Mouse (Mus musculus) megakaryocyte, embryonic 14.5 days (primary cell): ENCODE data around the gene Lrig3. TPM values are rescaled to one million over a fixed set of nuclear protein-coding genes. Genes with fewer than 3 reads are reported as not detected.

ENCODE experiments used
- H3K27me3 ChIP-seq: replicated peaks from 2 replicates; pipeline ENCODE3; 2012; ENCODE audit warnings: inconsistent platforms
- H3K36me3 ChIP-seq: replicated peaks from 2 replicates; pipeline ENCODE3; 2012; ENCODE audit warnings: low read length, inconsistent platforms, mixed read lengths
- H3K4me1 ChIP-seq: 2 replicates; pipeline ENCODE4 v1.6.1; 2012; ENCODE audit warnings: inconsistent platforms
- H3K4me3 ChIP-seq: replicated peaks from 2 replicates; pipeline ENCODE3; 2012; ENCODE audit warnings: moderate library complexity, mild to moderate bottlenecking, inconsistent platforms
- H3K9me3 ChIP-seq: 2 replicates; pipeline ENCODE4 v1.6.1; 2012; ENCODE audit warnings: inconsistent platforms
- FLI1 ChIP-seq: IDR thresholded peaks from 2 replicates; pipeline ENCODE4 v1.6.1; 2012; ENCODE audit warnings: low read length, inconsistent platforms, mixed read lengths
- GATA1 ChIP-seq: IDR thresholded peaks from 3 replicates; pipeline ENCODE4 v1.6.1; 2012; ENCODE audit warnings: mixed read lengths, low read length, inconsistent platforms, borderline replicate concordance
- polyA plus RNA-seq: library from polyadenylated mRNA; stranded (reverse); fragments of >175 nt; gene quantifications from 2 replicates; pipeline ENCODE4 v1.2.3, GENCODE M21; 2012; ENCODE audit warnings: low replicate concordance; ENCODE audit not compliant: insufficient read depth

The Lrig3 gene
- polyA plus RNA-seq, 1 experiment: not detected

DNA sequence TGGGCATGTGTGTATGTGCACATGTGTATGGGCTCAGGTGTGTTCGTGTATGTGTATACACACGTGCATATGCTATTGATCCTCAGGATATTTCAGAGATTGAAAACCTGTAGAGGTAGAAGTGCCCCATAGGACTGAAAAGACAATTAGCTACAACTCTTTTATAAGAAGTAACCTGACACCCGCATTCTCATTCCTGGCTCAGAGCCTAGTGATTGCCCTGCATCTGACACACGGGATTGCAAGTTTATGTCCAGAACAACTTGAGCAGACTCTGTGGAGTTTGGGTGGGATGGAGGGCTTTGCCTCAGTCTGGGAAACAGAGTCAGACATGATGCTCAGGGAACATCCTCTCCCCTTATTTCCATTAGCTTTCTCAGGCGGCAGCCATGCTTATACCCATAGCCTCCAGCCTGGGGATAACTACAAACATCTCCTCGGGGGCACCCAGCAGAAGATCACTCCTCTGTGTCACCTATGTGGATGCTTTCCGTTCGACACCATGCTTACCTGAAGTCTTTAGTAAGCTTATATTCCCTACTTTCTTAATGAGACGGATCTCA is 18.6 kb downstream of the Lrig3 start:
- H3K4me1 ChIP-seq: no peaks in the 10 kb centered on the region
- TF ChIP-seq FLI1: no peak
- no peak for TF ChIP-seq GATA1
- H3K27me3 ChIP-seq: no peaks in the 10 kb centered on the region
- H3K36me3 ChIP-seq: no peaks in the 10 kb centered on the region
- peaks cover 64% of the 10 kb centered on the region for H3K9me3 ChIP-seq
- peak overlapping the region; percentile 65 for H3K4me3 ChIP-seq

DNA sequence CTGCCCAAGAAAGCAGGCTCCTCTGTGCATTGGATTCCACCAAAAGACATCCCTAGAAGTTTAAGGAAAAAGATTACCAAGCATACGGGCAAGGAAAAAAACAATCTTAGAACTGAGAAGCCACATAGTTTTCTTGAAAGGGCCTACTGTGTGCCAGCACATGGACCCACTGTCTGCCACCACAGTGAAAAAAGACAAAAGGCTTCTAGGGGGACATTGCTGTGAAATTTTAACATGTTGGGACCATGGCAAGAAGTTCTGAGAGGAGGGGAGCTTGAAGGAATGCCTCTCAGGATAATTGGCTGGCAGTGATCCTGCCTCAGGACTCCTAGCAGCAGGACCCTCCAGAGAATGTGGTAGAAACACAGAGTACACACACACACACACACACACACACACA is 19.8 kb downstream of the Lrig3 start:
- no peaks in the 10 kb centered on the region for H3K4me1 ChIP-seq
- H3K9me3 ChIP-seq: peaks cover 66% of the 10 kb centered on the region
- H3K4me3 ChIP-seq: no peak overlapping the region
- TF ChIP-seq FLI1: no peak
- no peak for TF ChIP-seq GATA1
- H3K36me3 ChIP-seq: no peaks in the 10 kb centered on the region
- H3K27me3 ChIP-seq: no peaks in the 10 kb centered on the region

DNA sequence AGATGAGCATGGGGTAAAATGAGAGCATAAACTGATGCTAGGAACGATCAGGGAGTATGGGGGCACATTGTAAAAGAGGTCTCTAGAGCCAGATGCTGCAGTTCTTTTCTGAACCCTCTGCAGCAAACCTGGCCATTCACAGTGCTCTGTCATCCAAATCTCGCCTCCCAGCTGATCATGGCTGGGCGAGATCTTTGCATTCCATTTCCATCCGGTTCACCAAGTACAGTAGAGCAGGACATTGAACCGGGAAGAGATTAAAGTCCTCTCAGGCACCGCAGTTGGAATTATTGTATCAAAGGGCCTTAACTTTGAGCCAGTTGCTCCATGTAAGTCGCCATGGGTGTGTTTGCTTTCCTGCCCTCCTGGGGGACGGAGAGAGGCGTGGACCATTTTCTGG is 20.5 kb downstream of the Lrig3 start:
- no peaks in the 10 kb centered on the region for H3K27me3 ChIP-seq
- H3K4me3 ChIP-seq: no peak overlapping the region
- peaks cover 61% of the 10 kb centered on the region for H3K9me3 ChIP-seq
- H3K4me1 ChIP-seq: no peaks in the 10 kb centered on the region
- TF ChIP-seq FLI1 (no peak), GATA1 (no peak)
- no peaks in the 10 kb centered on the region for H3K36me3 ChIP-seq

DNA sequence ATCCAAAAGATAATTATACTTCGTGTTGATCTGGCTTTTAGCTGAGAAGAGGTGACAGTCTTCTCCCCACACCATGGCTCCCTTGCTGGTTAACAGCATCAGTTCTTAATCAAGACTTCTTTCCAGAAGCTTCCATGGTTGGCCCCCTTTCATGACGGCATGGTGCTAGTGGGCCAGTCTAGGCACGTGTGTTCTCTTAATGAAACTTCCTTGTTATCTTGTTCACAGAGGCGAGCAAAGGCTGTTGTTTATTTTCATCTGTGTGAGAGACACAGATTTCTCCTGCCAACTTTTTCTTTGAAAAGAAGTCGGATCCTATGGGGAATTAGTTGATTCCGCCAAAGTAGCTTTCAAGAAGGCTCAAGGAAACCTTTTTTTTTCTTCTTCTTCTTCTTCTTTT is 21.3 kb downstream of the Lrig3 start:
- peaks cover 54% of the 10 kb centered on the region for H3K9me3 ChIP-seq
- TF ChIP-seq FLI1 (no peak), GATA1 (no peak)

DNA sequence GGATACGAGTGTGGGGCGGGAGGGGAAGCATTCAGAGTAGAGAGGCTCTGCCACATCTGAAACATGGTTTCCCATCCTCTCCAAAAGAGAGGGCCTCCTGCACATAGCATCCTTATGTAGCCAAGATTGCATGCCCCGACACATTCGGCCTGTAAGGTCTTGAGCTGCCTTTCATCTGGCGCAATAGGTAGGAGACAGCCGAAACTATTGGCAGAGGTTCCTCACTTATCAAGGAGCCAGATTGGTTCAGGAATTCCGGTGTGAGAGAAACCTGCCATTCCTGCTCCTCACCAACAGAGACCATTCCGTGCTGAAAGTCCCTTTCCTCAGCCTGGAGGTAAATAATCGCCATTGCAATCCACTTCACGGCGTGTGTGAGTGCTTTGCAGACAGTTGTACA is 22.1 kb downstream of the Lrig3 start:
- no peaks in the 10 kb centered on the region for H3K27me3 ChIP-seq
- no peaks in the 10 kb centered on the region for H3K36me3 ChIP-seq
- H3K9me3 ChIP-seq: peaks cover 56% of the 10 kb centered on the region
- H3K4me3 ChIP-seq: no peak overlapping the region
- TF ChIP-seq GATA1 (no peak), FLI1 (no peak)
- no peaks in the 10 kb centered on the region for H3K4me1 ChIP-seq

More for the DNA sequence above, 21.3 kb downstream of the Lrig3 start:
- no peaks in the 10 kb centered on the region for H3K4me1 ChIP-seq
- H3K36me3 ChIP-seq: no peaks in the 10 kb centered on the region
- no peaks in the 10 kb centered on the region for H3K27me3 ChIP-seq
- no peak overlapping the region for H3K4me3 ChIP-seq

DNA sequence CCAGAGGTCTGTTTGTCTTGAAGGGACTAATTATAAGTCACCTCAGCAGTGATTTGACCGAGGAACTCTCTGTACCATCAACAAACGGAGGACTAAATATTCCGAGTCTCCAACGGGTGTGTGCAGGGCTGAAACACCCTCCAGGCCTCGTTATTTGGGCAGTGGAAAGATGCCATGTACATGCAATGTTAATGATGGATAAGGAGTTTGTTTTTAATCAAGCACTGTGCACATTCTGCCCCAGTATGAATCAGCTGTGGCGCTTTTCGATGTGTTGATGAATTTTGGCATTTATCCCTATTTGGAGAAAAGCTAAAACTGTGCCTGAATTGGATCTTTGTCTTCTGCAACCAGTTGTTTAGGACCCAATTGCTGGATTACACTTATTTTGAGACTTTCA is 23.9 kb downstream of the Lrig3 start:
- no peaks in the 10 kb centered on the region for H3K27me3 ChIP-seq
- H3K9me3 ChIP-seq: peaks cover 43% of the 10 kb centered on the region
- TF ChIP-seq FLI1: no peak
- no peak for TF ChIP-seq GATA1
- no peaks in the 10 kb centered on the region for H3K36me3 ChIP-seq
- no peaks in the 10 kb centered on the region for H3K4me1 ChIP-seq
- no peak overlapping the region for H3K4me3 ChIP-seq

DNA sequence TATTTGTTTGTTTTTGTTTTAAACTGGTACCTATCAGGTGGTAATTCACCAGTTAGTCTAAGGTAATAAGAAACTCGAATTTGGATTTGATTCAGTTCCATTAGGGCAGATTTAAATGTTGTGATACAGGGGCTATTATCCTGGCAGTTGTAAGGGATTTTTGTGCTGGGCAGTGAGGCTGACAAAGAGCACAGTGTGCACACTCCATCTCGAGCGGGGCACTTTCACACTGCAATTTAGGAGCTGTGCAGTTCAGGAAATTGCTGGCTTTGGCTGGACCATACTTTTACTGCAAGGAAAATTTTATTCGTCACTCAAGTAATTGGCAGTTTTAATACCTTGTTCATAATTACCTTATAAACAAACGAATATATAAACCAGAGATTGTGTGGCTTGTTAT is 24.4 kb downstream of the Lrig3 start:
- no peaks in the 10 kb centered on the region for H3K27me3 ChIP-seq
- TF ChIP-seq GATA1 (no peak), FLI1 (no peak)
- H3K9me3 ChIP-seq: peaks cover 41% of the 10 kb centered on the region
- H3K4me3 ChIP-seq: no peak overlapping the region
- no peaks in the 10 kb centered on the region for H3K36me3 ChIP-seq
- no peaks in the 10 kb centered on the region for H3K4me1 ChIP-seq

DNA sequence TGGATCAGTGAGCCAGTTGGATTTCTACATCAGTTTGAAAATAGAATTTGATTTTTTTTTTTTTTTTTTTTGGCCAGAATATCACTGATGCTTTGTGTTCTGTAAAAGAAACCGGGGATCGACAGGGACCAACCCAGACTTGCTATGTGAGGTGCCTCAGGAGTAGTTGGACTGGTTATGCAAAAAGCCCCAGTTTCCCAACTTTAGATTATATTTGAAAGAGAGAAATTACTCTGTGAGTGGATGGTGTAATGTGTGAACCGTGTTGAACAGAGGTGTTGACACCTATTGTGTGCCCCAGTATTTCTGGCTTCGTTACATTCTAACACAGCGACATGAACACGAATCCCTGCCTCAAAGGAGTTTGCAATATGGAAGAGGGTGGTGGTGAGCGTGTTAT is 25.9 kb downstream of the Lrig3 start:
- Histone ChIP-seq H3K36me3 (no peaks in the 10 kb centered on the region), H3K4me3 (no peak overlapping the region), H3K27me3 (no peaks in the 10 kb centered on the region), H3K9me3 (peaks cover 40% of the 10 kb centered on the region), H3K4me1 (no peaks in the 10 kb centered on the region)
- TF ChIP-seq FLI1 (no peak), GATA1 (no peak)

DNA sequence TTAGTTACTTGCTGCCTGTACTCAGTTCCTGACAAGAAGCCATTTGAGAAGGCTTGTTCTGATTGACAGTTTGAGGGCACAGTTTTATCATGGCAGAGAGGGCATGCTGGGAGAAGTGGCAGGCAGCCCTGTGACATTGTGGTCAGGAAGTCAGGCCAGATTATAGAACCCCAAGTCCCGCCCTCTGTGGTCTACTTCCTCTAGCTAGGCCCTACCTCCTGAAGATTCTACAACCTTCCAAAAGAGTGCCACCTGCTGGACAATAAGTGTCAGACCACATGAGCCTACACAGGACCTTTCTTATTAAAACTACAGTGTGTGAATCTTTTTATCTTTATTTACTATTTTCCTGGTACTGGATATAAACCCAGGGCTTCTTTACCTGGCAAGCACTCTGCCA is 28.9 kb downstream of the Lrig3 start:
- Histone ChIP-seq H3K9me3 (peaks cover 33% of the 10 kb centered on the region), H3K36me3 (no peaks in the 10 kb centered on the region), H3K4me3 (no peak overlapping the region), H3K27me3 (no peaks in the 10 kb centered on the region), H3K4me1 (no peaks in the 10 kb centered on the region)
- TF ChIP-seq FLI1 (no peak), GATA1 (no peak)

DNA sequence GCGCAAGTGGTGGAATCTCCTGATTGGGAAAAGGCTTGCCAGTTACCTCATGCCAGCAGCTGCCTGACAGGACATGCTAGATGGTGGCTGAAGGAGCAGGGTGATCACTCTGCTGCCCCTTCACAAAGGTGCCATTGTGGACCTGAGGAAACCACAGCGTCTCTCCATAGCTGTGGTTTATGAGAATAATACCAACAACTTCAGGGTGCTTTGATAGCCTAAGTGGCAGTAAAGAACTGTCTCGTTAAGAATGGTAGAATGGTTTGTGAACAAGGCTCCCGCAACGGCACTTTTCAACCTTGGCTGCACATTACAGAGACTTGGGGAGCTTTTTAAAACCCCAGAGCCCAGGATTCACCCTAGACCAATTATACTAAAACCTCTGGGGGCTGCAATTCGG is 29.7 kb downstream of the Lrig3 start:
- no peak for TF ChIP-seq FLI1
- no peak for TF ChIP-seq GATA1
- H3K36me3 ChIP-seq: no peaks in the 10 kb centered on the region
- peak overlapping the region; percentile 47 for H3K4me3 ChIP-seq
- no peaks in the 10 kb centered on the region for H3K4me1 ChIP-seq
- peaks cover 33% of the 10 kb centered on the region for H3K9me3 ChIP-seq
- H3K27me3 ChIP-seq: no peaks in the 10 kb centered on the region

DNA sequence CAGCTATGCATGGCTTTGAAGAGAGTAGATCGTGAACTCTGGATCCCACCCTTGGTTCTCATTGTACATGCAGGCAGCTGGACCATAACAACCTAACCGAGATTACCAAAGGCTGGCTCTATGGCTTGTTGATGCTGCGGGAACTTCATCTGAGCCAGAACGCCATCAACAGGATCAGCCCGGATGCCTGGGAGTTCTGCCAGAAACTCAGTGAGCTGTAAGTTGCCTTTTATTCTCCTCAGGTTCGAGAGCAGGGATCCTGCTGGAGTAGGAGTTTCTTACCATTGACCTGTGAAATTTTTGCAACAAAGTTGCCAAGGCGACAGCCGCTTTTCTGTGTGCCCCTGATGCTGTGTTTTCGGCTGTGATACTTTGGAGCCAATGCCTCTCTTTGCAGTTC is 31.0 kb downstream of the Lrig3 start:
- peaks cover 41% of the 10 kb centered on the region for H3K9me3 ChIP-seq
- H3K4me1 ChIP-seq: no peaks in the 10 kb centered on the region
- H3K36me3 ChIP-seq: no peaks in the 10 kb centered on the region
- no peaks in the 10 kb centered on the region for H3K27me3 ChIP-seq
- TF ChIP-seq GATA1: no peak
- TF ChIP-seq FLI1: no peak
- H3K4me3 ChIP-seq: no peak overlapping the region
